Mouse (Mus musculus) NIH3T3 (cell line): ENCODE data around the gene Fam129b.

Source experiments
- DNase-seq: peaks from one replicate; pipeline ENCODE4 v3.0.0-alpha.2; 2012; ENCODE audit warnings: low read depth

Fam129b gene

GRCm38 (mm10) chr2:32891278-32891677 is 15.4 kb downstream of the Fam129b start:
- no peak for DNase-seq

- DNase-seq = no peak
Observed at GRCm38 (mm10) chr2:32892490-32892889, 16.6 kb downstream of the Fam129b start.

GRCm38 (mm10) chr2:32894097-32894496 is 18.2 kb downstream of the Fam129b start:
- no peak for DNase-seq

GRCm38 (mm10) chr2:32895606-32896106 is 19.7 kb downstream of the Fam129b start:
- DNase-seq = peak; percentile 58

GRCm38 (mm10) chr2:32896507-32897147 is 20.7 kb downstream of the Fam129b start:
- peak; percentile 81 for DNase-seq

- no peak for DNase-seq
Observed at GRCm38 (mm10) chr2:32898983-32899382, 23.1 kb downstream of the Fam129b start.

- no peak for DNase-seq
Observed at GRCm38 (mm10) chr2:32902126-32902525, 26.2 kb downstream of the Fam129b start.

GRCm38 (mm10) chr2:32903470-32903869 is 27.6 kb downstream of the Fam129b start:
- DNase-seq = no peak

GRCm38 (mm10) chr2:32904637-32905036 is 28.7 kb downstream of the Fam129b start:
- no peak for DNase-seq

- no peak for DNase-seq
Observed at GRCm38 (mm10) chr2:32905297-32905696, 29.4 kb downstream of the Fam129b start.

- DNase-seq = no peak
Observed at GRCm38 (mm10) chr2:32907442-32907841, 31.5 kb downstream of the Fam129b start.

GRCm38 (mm10) chr2:32908272-32908671 is 32.4 kb downstream of the Fam129b start:
- DNase-seq = no peak

GRCm38 (mm10) chr2:32908796-32909195 is 32.9 kb downstream of the Fam129b start:
- no peak for DNase-seq

- DNase-seq = no peak
Observed at GRCm38 (mm10) chr2:32911639-32912182, 35.8 kb downstream of the Fam129b start.

GRCm38 (mm10) chr2:32912210-32912804 is 36.4 kb downstream of the Fam129b start:
- DNase-seq = peak; percentile 94

- DNase-seq = peak; percentile 41
Observed at GRCm38 (mm10) chr2:32914362-32914761, 38.4 kb downstream of the Fam129b start.

GRCm38 (mm10) chr2:32914896-32915295 is 39.0 kb downstream of the Fam129b start:
- peak; percentile 83 for DNase-seq

GRCm38 (mm10) chr2:32917526-32917925 is 41.6 kb downstream of the Fam129b start:
- peak; percentile 82 for DNase-seq

GRCm38 (mm10) chr2:32918391-32918790 is 42.5 kb downstream of the Fam129b start:
- DNase-seq = no peak

GRCm38 (mm10) chr2:32921235-32921634 is 45.3 kb downstream of the Fam129b start:
- no peak for DNase-seq

GRCm38 (mm10) chr2:32921801-32922380 is 46.0 kb downstream of the Fam129b start:
- DNase-seq = no peak

GRCm38 (mm10) chr2:32922564-32922963 is 46.6 kb downstream of the Fam129b start:
- DNase-seq = no peak
